Mouse (Mus musculus) kidney, adult 8-10 months (tissue): ENCODE measurements around the gene Gdf9.
A peak's percentile ranks its signal among the peaks of the same experiment; 100 is the strongest.
"Not testable (repeated sequence)": the region's sequence is repeated elsewhere in the genome, so short reads cannot be mapped to it uniquely, and the experiment has no call there.

Source experiments
- DNase-seq, 2 experiments: peaks; one replicate each; pipeline ENCODE4 v3.0.0; 2022

Gdf9 gene

GRCm38 (mm10) chr11:53430670-53431346 is at the start of gene Gdf9, which contains the start of gene Uqcrq:
Gene Gdf9 (plus strand): TSS chr11:53431023.
Gene Uqcrq (minus strand): TSS chr11:53430831.
- DNase-seq = peak; percentile 100

DNA sequence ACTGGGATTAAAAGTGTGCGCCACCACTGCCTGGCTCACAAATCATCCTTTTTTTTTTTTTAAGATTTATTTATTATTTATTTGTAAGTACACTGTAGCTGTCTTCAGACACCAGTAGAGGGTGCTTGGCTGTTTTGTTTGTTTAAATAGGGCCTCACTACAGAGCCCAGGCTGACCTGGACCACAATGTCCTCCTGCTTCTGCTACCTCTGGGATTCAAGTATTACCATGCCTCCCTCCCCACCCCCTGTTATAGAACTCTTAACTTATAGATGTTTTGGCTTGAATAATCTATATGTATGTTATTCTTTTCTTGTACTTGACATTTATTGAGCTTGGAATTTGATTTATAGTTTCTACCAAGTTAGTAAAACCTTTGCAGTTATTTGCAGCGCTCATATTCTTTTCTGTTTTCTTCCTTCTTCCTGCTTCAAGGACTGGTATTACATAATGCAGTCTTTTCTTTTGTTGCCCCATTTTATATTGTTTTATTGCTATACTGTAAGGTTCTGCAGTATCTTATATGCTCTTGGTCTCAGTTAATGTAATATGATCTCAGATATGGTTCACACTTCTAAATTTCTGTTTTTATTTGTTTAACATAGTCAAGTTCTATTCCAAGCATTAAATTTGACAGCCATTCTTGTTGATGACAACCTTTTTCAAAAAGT is 46.9 kb upstream of the Gdf9 start:
- DNase-seq = no peak

DNA sequence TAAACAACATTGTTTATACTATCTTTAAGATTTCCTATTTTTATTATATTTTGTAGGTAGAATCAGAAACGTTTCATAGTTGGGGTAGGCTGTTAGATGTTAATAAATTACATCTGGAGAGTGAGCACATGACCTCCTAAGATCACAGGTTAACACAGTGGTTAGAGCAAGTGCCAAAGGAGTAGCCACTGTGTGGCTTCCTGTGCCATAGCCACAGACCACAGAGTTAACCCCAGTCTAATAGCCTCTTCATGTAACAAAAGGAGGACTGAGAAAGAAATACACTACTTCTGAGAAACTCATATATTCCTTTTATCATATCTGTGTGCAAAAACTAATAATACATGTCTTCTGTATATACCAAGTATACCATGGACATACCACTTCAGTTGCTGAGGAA is 37.0 kb upstream of the Gdf9 start:
- no peak for DNase-seq

GRCm38 (mm10) chr11:53403638-53404037 is 27.2 kb upstream of the Gdf9 start:
- DNase-seq = no peak

DNA sequence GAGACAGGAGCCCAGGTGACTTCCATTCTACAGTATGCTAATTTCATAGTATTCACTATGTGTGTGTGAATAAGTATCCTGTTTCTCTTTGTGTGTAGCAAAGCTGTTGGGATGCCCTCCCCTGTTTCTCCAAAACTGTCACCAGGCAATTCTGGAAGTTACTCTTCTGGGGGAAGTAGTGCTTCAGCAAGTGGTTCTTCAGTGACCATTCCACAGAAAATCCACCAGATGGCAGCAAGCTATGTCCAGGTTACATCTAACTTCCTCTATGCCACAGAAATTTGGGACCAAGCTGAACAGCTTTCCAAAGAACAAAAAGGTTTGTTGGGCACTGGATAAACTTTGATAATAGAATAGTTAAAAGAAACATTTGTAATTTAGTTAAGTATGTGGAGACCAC is 19.1 kb upstream of the Gdf9 start:
- DNase-seq = no peak

GRCm38 (mm10) chr11:53413871-53414270 is 17.0 kb upstream of the Gdf9 start:
- no peak for DNase-seq

GRCm38 (mm10) chr11:53418048-53418447 is 12.8 kb upstream of the Gdf9 start:
- DNase-seq = no peak

DNA sequence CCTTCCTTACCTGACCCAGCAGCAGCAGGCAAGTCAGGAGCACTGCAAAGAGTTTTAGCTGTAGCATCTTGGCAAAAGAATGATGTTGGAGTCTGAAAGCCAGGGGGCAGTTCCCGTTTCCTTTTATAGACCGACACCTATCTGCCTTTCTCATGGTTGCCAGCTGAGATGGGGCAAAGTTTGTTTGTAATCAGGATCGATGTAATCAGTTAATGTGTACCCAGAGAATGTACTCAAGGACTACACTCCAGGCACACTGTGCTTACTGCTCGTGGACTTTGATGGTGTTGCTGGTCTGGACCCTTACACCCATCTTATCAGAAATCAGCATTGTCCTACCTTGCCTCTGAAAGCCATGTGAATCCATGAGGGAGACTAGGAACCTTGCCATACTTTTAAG is 7.8 kb upstream of the Gdf9 start, which contains the start of gene Leap2:
TSS of gene Leap2 (minus strand) at position 135 of the 400 bp plus-strand sequence.
- DNase-seq = peak; percentile 38 to 43

- no peak for DNase-seq
Observed at GRCm38 (mm10) chr11:53424826-53425225, 6.0 kb upstream of the Gdf9 start.

GRCm38 (mm10) chr11:53425251-53425650 is 5.6 kb upstream of the Gdf9 start:
- no peak for DNase-seq

DNA sequence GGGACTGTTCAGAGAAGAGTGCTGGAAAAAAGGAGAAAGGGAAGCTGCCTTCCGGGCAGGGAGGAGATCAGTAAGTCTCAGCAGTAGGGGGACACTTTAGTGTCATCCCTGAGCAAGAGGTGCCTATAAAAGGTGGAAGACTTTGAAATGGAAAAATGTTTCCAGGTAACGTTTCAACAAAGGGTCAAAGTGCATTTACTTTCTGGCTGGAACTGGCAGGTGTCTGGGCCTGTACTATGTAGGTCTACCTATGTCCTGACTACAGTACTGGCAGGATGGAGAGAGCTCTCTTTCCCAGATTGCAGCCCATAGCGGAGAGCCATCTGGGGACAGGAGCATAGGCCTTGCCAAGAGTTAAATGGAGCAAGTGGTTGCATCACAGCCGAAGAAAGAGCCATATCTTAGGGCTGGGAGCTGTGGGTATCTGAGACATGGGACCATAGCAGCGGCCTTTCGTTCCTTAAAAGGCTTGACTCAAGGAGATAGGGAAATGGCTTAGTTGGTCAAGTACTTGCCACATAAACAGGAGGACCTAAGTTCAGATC is 5.0 kb upstream of the Gdf9 start:
- no peak for DNase-seq

DNA sequence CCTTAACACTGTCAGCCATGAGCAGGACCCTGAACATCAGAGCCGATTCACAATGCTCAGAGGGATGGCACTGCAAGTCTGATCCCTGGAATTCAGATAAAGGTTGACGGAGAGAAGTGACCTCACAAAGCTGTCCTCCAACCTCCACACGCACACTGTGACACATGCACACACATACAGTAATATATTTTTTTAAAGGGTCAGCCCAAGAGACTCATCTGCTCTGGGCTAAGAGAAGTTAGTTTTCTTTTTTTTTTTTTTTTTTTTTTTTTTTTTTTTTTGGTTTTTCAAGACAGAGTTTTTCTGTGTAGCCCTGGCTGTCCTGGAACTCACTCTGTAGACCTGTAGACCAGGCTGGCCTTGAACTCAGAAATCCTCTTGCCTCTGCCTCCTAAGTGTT is 3.9 kb upstream of the Gdf9 start:
- not testable (repeated sequence) for DNase-seq

DNA sequence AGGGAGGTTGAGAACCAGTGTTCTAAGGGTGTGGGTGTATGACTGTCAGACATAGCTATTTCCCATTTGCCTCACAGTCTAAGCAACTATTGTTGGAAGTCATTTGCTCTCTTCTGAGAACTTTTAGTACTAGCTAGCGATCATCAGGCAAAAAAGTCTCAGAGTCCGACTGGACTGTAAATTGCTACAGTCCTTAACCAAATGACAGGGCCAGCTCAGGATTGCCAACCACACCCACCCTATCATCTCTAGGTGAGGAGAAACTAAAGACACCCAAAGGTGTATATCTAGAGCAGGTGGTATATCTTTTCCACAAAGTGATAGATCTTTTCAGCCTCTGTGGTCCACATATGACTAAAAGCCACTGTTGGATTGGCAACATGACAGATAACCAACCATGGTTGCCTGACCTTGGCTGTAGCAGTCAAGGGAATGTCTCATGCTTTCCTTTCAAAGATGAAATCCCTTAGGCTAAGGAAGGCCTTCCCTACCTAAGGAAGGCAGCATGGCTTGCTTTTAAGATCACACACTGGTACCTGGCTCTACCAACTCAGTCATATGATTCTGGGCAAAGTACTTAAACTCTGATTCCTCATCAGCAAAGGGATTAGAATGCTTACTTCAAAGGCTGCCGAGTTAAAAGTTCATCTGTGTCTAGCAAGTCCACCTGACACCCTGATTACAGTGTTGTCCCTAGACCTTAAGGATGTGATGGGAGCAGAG is 2.7 kb upstream of the Gdf9 start:
- DNase-seq = peak in 1 of 2 experiments; percentile 31

DNA sequence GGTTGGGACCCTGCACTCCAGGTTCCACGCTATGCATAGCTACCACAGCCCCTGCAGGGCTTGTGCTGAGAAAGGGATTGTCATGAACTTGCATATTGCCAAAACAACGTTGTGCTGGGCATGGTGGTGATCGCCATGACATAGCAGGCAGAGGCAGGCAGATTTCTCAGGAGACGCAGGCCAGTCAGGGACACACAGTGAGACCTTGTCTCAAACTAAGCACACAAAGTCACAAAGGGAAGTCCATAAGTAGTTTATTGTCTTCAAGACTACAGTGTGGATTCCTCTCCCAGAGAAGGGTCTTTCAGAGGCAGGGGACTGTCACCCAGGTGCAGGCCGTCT is 2.1 kb upstream of the Gdf9 start:
- DNase-seq = no peak

DNA sequence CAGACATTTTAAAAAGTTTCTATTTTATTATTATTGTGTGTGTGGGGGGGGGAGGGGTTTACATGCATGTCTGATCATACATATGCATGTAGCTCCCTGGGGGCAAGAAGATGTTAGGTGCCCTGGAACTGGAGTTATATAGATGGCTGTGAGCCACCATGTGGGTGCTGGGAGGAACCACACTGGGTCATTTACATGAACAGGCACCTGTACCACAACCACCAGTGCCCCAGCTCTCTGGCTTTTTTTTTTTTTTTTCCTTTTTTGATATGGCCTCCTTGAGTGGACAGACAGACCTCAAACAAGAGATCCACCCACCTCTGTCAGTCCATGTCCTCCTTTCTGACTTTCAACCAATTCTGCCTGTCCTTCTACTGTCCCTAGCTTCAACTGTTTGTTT is 1.6 kb upstream of the Gdf9 start:
- DNase-seq = no peak

- DNase-seq = no peak
Observed at GRCm38 (mm10) chr11:53430300-53430669, 538 bp upstream of the Gdf9 start.

DNA sequence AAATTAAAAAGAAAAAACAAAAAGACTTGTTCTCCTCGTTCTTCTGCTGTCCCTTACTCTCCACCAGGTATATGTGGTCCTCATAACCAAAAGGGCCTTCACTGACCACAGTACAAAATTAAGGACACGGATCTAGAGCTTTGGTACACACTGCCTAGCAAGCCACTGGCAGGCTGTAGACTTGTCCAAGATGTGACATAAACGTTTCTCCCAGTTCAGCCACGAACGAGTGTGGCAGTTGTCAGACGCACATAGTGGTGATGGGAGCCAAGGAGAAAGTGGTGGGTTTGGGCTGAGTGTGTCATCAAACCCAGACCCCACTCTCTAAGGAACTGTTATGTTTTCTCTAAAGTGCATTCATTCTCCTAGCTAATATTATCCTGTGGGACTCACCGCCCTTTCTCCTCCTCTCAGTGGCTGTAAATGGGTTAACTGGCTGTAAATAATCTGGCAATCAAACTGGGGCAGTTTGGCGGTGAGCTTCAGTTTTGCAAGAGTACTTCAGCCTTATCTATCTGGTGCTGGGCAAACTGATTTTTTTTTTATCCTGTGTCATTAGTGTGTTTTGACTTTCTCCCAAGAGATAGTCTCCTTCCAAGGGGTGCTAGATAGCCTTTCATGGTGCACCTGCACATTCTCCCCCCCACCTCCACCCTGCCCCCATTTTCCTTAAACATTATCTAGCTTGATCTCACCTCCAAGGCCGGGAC is 679 bp downstream of the Gdf9 start:
- no peak for DNase-seq

DNA sequence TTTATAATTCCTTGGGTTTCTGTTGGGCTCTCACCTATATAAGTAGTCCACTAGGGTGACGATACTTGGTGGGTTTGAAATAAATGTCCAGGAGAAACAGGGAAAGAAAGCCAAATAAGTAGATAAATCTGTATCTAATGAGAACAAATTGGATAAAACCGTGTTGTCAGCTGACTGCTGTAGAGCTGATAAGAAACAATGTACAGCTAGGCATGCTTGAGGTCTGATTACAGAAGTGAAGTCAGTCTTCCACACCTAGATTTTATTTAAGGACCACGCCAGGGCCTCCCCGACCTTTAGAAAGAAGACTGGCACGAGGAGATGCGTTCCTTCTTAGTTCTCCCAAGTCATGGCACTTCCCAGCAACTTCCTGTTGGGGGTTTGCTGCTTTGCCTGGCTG is 2.2 kb downstream of the Gdf9 start:
- DNase-seq = no peak

GRCm38 (mm10) chr11:53435504-53435903 is 4.7 kb downstream of the Gdf9 start:
- no peak for DNase-seq

- DNase-seq = no peak
Observed at GRCm38 (mm10) chr11:53436338-53436737, 5.5 kb downstream of the Gdf9 start.

- no peak for DNase-seq
Observed at GRCm38 (mm10) chr11:53441921-53442320, 11.1 kb downstream of the Gdf9 start.

- DNase-seq = peak in 1 of 2 experiments; percentile 61
Observed at GRCm38 (mm10) chr11:53443861-53444260, 13.0 kb downstream of the Gdf9 start.

- DNase-seq = no peak
Observed at GRCm38 (mm10) chr11:53445562-53445961, 14.7 kb downstream of the Gdf9 start.
